Mouse (Mus musculus) megakaryocyte, adult 5-6 weeks (primary cell): ENCODE measurements around the gene Ankrd12. TPM values are rescaled to one million over a fixed set of nuclear protein-coding genes. Genes with fewer than 3 reads are reported as not detected.
A peak's percentile ranks its signal among the peaks of the same experiment; 100 is the strongest.
"Not testable (repeated sequence)": the region's sequence is repeated elsewhere in the genome, so short reads cannot be mapped to it uniquely, and the experiment has no call there.

Experiments
- ATAC-seq: 2 replicates; pipeline ENCODE4 v1.8.0; 2016; ENCODE audit warnings: mild to moderate bottlenecking, inconsistent platforms; ENCODE audit not compliant: poor library complexity, severe bottlenecking
- total RNA-seq, 2 experiments: library from RNA; stranded (forward) in 1 of 2; stranded (reverse) in 1 of 2; fragments of 153-499, 151-499 nt in 1 of 2; fragments of 221-1000, 200-1000 nt in 1 of 2; gene quantifications; 2 replicates each; pipeline versions ENCODE4 v1.2.3 to v1.2.4; 2015 to 2017

Ankrd12 gene
- total RNA-seq, 2 experiments from 2014 or later, result 37.3 to 38.4 TPM

DNA sequence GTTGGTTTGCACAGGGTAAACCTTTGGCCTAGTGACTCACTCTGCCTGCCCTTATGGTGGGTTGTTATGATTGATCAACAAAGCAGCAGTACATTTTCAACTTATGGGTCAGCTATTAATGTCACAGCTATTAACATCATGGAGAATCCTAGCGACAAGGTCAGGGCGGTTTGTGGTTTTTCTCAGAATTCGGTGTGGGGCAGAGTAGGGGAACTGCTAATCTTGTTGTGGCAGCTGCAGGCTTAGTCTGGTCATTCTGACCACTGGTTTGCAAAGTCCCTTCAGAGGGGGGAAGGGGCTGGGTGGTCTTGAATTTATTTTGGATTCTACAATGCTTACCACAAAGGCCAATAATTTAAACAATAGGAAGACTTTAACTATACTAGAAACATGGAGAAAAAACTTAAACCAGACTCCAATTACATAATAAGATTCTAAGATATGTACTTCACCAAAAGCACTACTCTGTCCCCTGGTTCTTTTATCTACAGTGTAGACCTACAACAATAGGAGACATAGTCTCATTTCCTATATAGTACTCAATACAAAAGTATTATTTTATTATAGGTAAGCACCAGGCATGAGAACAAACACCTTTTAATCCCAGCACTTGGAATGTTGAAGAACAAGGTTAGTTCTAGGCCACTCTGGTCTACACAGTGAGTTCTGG is 88.6 kb downstream of the Ankrd12 start:
- no peak for ATAC-seq

DNA sequence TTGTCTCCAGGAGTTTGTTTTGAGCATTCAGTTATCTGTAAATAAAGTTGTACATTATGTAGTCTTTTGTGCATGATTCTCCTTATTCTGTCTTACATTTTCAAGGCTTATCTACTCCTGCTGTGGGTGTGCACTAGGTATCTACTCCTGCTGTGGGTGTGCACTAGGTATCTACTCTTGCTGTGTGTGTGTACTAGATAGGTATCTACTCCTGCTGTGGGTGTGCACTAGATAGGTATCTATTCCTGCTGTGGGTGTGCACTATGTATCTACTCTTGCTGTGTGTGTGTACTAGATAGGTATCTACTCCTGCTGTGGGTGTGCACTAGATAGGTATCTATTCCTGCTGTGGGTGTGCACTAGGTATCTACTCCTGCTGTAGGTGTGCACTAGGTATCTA is 100.2 kb downstream of the Ankrd12 start:
- ATAC-seq, result not testable (repeated sequence)

DNA sequence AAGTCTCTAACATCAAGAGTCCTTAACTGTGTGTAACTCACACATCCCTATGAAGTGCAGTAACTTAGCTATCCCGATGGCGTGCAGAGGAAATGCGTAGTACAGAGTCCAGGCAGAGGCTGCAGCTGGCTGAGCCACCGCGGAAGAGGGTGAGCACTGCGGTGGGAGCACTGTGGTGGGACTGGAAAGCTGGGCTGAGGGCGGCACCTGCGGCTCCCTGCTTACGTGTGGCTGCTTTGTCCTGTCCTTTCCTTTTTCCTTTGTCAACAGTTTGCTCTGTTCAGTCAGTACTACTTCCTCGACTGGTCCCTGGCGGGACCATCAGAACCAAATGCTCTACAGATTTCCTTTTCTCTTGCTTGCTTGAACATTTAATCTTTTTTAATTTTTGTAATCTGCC is 109.1 kb downstream of the Ankrd12 start:
- no peak for ATAC-seq

DNA sequence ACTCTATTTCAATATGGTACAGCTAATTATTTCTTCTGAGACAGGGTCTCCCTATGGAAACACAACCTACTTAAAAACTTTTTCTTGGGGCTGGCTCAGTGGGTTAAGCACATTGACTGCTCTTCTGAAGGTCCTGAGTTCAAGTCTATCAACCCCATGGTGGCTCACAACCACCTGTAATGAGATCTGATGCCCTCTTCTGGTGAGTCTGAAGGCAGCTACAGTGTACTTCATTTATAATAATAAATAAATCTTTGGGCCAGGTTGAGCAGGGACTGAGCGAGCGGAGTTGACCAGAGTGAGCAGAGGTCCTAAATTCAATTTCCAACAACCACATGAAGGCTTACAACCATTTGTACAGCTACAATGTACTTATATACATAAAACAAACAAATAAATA is 114.6 kb downstream of the Ankrd12 start:
- no peak for ATAC-seq

DNA sequence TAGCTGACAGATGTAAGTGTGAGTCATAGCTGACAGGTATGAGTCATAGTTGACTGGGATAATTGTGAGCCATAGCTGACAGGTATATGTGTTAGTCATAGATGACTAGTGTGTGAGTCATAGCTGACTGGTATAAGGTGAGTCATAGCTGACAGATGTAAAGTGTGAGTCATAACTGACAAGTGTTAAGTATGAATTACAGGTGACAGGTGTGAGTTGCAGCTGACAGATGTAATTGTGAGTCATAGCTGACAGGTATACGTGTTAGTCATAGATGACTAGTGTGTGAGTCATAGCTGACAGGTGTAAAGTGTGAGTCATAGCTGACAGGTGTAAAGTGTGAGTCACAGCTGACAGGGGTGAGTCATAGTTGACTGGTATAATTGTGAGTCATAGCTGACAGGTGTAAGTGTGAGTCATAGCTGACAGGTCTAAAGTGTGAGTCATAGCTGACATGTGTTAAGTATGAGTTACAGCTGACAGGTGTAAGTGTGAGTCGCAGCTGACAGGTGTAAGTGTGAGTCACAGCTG is 115.2 kb downstream of the Ankrd12 start:
- peak; percentile 47 for ATAC-seq

DNA sequence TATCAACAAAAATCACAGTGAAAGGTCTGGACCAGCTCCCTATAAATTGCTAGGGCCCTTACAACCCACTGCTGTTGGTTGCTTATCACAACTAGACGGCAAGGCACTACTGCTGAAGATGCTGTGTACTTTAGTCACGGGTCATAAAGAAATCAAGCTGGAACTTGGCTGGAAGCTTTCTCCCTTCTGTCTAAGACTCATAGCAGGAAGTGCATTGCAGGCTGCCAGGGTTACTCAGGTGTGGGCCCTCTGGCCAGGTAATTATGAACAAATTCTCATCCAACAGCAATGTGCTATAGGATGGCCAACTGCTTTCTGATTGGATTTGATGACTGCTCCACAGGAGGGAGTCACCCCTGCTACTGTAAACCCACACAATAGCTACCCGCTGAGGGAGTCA is 117.9 kb downstream of the Ankrd12 start:
- no peak for ATAC-seq

DNA sequence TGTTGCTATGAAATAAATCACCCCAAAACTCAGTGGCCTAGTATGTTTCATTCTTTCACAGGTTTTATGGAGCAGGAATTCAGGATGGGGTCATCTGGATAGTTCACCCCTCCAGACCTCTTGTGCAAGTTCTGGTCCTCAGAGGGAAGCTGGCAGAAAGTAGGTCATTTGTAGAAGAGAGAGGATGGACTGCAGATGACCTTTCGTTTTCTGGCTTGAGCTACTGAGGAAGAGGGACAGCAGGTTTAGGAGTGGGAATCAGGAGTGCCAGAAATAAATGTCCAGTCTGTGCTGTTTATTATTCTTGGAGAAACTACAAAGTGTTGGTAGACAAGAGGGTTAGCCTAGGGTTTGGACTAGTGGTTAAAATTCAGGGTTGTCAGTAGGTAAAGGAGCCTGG is 118.5 kb downstream of the Ankrd12 start:
- ATAC-seq, result no peak

DNA sequence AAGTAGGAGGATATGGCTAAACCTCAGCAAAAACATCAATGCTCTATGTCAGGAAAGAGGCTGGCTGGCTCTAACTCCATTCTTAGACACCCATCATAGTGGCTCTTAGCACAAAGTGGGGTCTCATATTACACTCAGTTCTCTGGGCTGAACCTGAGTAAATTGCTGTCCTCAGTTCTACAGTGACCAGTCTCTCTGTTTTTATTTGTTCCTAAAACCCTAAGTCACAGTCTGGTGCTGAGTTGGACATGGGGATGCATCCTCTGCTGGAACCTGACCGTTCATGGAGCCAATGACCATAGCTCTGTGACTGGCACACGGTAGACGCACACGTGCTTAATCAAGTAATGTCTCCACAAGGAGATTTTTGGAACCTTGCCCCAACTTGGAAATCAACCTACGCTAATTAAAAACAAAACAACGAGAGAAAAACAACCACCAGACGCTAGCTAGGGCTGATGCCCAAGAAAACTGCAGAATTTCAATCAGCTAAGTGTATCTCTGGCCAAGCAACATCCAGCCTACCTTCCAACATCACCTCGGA is 119.0 kb downstream of the Ankrd12 start:
- no peak for ATAC-seq

DNA sequence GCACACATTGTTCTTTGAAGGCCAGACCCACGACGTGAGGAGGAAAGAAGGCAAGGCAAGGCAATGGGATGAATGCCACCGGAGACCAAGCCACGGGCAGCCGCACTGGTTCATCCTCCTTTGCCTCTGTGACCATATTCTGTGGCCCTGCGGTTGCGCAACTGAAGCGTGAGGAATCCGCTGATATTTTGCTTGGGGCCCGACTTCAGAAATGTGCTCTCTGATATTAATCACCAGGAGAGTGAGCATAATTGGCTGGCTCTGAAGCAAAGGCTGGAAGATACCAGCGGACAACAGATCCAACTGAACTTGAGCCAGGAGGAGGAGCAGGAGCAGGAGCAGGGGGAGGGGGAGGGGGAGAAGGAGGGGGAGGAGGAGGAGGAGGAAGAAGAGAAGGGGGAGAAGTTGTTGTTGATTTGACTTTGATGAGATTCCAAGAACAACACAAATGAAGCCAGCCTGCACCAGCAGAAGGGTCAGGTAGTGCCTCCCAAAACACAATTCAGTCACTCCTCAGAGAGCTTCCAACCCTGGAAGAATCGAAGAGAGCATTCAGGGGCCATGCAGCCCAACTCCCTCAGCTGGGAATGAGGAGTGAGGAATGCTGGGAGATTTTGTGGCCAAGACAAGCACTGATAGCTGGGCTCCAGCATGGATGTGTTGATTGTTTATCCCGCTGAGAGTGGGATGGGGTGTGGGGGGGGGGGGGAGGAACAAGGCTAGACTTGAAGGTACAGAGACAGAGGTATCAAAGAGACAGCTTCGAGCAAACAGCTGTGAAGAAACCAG is 119.7 kb downstream of the Ankrd12 start:
- no peak for ATAC-seq

DNA sequence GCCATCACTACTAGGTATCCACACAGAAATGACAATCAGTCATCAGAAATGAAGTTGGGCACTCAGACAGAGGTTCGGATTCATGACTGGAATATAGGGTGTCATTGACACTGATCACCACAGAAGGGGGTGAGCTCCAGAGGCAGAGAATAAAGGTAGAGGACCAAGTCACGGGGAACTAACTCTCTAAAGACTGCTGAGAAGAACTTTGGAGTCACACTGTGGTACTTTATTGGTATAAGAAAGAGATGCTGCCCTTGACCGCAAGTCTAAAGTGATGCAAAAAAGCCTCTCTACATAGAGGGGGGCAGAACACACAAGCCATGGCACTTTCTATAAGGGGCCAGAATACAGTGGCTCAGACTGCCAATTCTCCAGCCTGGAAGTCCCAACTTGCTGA is 120.7 kb downstream of the Ankrd12 start:
- no peak for ATAC-seq

DNA sequence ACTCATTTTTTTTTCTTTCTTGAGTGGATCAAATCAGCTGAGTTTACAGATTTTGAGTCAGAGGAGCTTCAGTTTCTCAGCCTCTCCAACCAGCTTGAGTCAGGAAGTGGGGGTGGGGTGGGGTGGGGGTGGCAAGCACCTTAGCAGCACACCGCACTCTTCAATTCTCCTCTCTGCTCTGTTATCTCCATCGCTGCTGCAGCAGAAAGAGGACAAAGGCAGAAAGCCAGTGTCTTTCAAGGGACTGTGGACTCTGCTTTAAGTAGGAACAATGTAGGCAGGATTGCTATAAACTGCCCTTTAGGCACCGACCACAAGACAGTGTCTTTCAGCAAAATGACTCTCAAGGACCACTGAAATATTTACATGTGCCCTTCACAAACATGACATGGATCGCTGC is 122.9 kb downstream of the Ankrd12 start:
- no peak for ATAC-seq

DNA sequence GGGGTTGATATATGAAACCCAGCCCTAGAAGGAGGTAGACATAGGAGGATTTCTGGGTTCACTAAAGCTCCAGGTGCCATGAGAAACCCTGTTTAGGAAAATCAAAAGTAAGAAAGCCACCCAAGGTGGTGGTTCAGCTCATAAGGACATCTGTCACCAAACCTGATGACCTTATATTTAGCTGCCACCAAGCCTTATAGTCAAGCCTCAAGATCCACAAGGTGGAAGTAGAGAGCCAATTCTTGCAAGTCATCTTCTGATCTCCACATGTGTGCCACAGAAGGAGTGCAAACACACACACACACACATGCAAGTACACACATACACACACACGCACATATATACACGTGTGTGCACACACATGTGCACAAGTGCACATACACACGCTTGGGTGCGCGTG is 124.8 kb downstream of the Ankrd12 start:
- peak; percentile 41 for ATAC-seq

DNA sequence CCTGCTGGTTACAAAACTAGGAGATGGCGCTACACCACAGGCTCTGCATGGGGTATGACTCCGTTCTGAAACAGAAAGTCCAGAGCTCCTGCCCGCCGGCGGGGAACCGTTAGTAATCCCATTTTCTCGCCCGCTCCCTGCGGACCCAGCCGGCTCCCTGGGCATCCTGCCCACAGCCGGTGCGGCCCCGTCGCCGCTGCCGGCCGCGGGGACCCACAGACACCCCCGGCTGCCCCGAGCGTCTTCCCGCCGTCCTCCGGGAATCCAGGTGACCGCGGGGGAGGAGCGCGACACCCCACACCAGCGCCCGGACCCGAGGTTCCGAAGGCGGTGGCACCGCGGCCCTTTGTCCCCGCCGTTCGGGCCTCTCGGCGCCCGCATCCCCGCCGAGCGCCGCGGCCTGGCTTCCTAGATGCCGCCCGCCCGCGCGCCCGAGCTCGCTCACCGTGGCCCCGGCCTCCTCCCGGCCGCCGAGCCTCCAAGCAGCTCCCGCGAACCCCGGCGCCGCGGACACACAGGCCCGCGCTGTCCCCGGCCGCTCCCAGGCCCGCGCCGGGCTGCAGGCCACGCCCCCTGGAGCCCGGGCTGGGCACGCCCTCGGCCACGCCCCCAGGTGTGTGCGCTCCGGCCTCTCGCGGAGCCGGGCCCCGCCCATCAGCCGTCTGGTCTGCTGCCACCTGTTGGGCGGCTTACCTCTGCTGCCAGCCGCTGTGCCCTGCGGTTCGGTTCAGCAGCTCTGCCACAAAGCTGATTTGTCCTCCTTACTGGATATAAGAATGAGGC is 126.1 kb downstream of the Ankrd12 start, which contains the start of gene Twsg1:
Gene Twsg1 (minus strand): TSS at position 605 of the 783 bp plus-strand sequence.
- peak; percentile 98 for ATAC-seq

DNA sequence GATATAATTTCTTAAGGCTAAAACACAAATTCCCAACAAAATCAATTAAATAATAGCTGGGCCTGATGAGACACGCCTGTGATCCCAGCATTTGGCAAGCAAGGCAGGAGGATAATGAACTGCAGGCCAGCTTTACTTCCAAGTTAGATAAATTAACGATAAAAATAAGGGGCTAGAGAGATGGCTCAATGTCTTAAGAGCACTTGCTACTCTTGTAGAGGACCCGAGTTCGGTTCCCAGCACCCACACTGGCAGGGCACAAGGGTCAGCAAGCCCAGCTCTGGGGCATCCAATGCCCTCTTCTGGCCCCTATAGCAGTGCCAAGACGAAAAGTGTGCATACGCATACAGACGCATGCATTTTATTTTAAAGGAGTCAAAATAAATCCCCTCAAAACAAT is 126.7 kb downstream of the Ankrd12 start:
- ATAC-seq, result no peak

DNA sequence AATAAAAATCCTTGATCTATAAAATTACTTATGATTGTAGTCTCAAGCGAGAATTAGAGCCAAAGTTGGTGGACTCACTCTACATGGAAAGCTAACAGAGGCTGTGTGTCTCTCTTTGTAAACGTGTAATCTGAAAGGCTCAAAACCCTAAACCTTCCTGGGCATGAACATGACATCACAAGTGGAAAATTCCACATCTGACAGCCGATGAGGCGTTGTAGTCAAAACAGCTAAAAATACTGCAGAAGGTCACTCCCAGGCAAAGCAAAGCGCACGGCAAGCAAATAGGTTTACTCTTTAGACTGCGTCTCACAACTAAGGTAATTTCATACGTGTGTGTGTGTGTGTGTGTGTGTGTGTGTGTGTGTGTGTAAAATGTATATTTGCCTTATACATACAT is 129.6 kb downstream of the Ankrd12 start:
- no peak for ATAC-seq

DNA sequence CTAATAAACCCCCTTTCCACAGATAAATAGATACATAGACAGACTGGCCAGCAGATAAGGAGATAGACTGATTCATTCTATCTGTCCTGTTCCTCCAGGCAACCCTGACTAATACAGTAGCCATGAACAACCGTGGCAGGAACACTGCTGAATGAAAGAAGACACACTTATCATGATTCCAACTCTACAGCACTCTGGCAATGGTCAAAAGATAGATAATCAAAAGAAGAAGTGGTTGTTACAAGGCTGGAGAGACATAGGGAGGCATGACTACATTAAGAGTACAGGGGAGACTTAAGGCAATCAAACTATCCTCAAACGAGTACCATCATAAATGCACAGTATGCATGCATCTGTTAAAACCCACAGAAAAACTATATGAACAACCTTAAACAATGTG is 131.5 kb downstream of the Ankrd12 start:
- no peak for ATAC-seq

DNA sequence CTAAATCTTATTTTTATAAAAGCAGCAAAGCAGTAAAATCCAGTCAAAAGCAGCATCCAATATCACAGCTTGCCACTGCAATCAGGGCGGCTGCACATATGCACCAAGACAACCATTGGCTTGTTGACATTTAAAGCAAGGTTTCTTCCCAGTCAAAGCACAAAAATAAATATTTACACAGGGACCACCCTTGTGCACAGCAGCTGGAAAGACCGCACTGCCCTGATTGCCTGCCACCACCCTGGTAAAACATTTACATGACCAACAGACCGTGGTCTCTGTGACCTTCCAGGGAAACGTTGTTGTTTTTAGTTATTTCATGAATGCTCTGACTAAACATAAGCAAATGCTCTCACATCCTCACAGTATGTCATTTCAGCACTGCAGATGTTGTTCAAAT is 134.5 kb downstream of the Ankrd12 start:
- ATAC-seq, result no peak

DNA sequence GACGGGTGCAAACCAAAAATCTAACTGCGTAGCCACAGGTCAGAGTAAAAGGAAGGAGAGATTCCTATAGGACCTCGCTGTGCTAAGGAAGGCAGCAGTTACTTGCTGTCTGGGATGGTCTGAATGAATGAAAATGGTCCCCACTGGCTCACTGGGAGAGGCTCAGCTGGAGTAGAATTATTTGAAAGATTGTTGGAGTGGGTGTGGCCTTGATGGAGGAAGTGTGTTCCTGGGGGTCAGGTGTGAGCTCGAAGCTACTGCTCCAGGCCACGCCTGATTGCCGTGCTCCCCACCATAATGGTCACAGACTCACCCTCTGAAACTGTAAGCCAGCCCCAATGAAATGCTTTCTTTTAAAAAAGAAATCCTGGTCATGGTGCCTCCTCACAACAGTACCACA is 135.6 kb downstream of the Ankrd12 start:
- ATAC-seq, result no peak

DNA sequence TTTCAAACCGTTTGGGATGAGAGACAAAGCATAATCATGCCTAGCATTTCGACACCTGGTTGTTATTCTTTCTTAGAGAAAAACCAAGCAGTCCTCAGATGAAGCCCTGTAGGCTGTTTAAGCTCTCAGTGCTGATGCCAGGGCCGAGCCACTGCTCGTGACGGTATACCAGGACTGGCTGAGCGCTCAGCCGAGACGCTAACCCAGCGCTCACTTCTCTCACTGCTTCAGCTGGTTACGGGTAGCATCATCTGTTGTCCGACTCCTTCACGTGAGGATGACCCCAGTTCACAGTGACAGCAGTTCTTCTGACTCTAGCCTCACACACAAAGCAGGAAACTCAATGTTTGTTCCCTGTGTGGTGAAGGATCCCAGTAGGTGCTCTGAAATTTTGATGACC is 136.7 kb downstream of the Ankrd12 start:
- no peak for ATAC-seq

DNA sequence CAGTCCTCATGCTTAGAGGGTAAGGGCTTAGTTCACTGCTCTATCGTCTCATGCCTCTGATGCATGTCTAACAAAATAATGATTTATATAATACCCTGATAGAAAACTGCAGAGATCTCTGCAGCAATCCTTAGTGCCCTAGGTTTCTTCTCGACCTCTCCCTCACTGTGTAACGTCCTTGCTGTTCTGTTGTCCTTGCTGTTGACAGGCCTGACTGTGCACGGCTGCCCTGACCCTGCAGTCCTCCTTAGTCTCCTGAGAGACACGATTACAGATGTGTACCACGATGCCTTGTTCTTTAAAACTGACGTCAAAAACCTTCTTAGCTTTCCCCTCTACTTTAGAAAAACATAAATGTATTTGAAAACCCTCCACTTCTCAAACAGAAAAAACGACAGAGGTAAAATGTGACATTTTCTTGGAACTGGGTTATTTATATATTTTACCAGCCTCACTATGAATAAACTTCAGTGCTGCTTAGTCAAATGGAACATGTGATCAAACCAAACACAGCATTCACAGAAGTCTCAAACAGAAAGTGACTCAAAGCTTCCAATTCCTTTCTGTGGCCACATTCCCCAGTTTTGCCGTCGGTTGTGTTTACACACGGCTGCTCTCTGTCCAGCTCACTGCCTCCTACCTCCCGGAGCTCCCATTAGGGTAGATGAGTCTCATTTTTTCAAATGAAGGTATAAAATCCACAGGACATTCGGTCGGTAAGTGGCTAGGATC is 137.3 kb downstream of the Ankrd12 start:
- ATAC-seq, result no peak
